Mouse (Mus musculus) spleen, adult 10 weeks (tissue): ENCODE data around the gene Olfr1087. TPM values are rescaled to one million over a fixed set of nuclear protein-coding genes. Genes with fewer than 3 reads are reported as not detected.

Experiments
- polyA plus RNA-seq: library from polyadenylated mRNA; stranded (reverse); fragments of 350-450 nt; fragmentation: Illumina TruSeq; extraction: RNeasy Lipid Tissue Mini Kit (QIAGEN cat#74804); gene quantifications from one replicate; pipeline ENCODE4 v1.2.3, GENCODE M21; 2015; ENCODE audit warnings: low replicate concordance; ENCODE audit not compliant: insufficient read depth

Olfr1087 gene
- not detected for polyA plus RNA-seq

DNA sequence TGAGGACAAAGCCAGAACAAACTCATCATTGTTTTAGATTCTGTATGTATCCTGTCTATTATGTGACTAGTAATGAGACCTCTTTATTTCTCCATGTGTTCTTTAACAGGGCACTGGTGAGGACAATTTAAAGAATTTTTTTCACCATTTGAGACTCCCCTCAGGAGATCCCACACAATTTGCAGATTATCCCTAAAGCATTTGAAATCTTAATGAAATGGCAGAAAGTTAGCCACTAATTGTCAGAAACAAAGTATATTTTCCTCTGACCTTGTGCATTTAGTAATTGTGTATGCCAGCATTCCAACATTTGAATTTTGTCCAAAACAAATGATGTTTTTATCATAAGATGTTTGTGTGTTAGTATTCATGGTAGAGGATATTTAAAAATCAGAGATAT is at the start of gene Olfr1087:
Gene Olfr1087, minus strand, starts transcription at position 101 of the 400 bp plus-strand sequence.

DNA sequence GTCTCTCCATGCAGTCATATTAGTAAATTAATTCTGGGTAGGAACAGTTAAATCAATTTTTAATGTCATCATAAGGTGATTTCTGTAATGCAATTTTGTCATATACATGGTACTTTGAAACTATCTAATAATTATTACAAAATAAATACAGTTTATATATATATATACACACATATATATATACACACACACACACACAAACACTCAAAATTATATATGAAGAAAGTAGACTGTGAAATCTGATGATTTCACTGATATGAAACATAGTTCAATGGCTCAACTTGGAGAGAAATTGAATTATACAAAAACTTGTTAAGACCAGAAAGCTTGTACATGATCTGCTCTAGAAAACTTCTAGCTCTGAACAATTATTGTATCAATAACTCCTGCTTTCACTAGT is 35.4 kb upstream of the Olfr1087 start, which contains the start of gene Olfr1089:
Gene Olfr1089, minus strand, starts transcription at position 101 of the 400 bp plus-strand sequence.

DNA sequence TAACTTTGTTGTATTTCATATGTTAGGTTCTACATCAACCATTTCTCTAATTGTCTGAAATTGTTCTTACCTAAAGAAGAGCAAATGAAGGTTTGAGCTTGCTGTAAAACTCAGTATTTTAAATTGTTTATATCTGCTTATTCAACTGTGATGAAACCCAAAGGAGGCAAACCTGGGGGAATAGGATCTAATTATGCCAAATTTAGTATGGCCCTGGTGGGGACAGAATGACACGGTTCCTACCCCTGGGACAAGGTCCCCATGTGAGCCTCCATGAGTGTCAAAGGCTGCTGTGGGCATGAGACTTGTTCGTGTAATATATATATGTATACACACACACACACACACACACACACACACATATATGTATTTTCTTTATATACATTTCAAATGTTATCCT is 18.2 kb downstream of the Olfr1087 start, which contains the start of gene Olfr1086:
Gene Olfr1086, minus strand, starts transcription at position 101 of the 400 bp plus-strand sequence.

DNA sequence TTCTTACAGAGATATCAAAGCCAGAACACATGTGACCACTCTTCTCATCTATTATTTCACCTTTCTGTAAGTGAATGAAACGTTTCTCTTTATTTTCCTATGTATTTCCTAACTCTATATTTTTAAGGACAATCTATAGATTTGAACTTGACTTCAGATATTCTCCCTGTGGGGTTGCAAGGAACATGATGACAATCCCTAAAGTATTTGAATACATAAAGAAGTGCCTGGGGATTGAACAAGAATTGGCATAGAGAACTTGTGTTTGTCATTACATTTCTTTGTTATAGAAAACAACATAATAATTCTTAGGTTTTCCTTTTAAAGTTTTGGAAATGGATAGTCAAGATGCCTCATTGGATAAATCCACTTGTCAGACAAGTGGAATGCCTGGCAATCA is 36.3 kb downstream of the Olfr1087 start, which contains the start of gene Olfr1085:
Gene Olfr1085, minus strand, starts transcription at position 101 of the 400 bp plus-strand sequence.

DNA sequence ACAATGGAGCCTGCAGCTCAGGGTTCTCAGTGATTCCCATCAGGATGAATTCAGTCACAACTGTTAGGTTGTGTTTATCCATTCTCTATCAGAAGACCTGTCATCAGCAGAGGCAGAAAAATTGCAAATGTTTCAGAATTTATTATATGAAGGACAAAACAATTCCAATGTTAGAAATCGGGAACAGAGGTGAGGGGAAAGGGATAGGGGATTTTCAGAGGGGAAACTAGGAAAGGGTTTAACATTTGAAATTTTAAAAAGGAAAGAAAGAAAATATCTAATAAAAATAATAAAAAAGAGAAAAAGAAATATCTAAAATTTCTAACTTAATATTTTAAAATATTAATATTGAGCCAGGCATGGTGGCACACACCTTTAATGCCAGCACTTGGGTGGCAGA is 58.6 kb downstream of the Olfr1087 start, which contains the start of gene Olfr1084:
Gene Olfr1084, minus strand, starts transcription at position 101 of the 400 bp plus-strand sequence.

Other genes with a start within 250 kb of the Olfr1087 start
- not detected for gene Olfr1065, start 247.8 kb downstream of the Olfr1087 start, polyA plus RNA-seq
- not detected for gene Olfr1066, start 242.1 kb downstream of the Olfr1087 start, polyA plus RNA-seq
- not detected for gene Olfr228, start 211.0 kb downstream of the Olfr1087 start, polyA plus RNA-seq
- gene Olfr1076, start 189.9 kb downstream of the Olfr1087 start, polyA plus RNA-seq = not detected
- gene Olfr1079, start 155.9 kb downstream of the Olfr1087 start, polyA plus RNA-seq = not detected
- not detected for gene Olfr1080, start 140.2 kb downstream of the Olfr1087 start, polyA plus RNA-seq
- gene Olfr1082, start 99.4 kb downstream of the Olfr1087 start, polyA plus RNA-seq = not detected
- not detected for gene Olfr1084, start 58.7 kb downstream of the Olfr1087 start, polyA plus RNA-seq
- gene Olfr1085, start 36.4 kb downstream of the Olfr1087 start, polyA plus RNA-seq = not detected
- gene Olfr1086, start 18.3 kb downstream of the Olfr1087 start, polyA plus RNA-seq = not detected
- gene Olfr1089, start 35.3 kb upstream of the Olfr1087 start, polyA plus RNA-seq = not detected
- not detected for gene Olfr1090, start 60.6 kb upstream of the Olfr1087 start, polyA plus RNA-seq
- not detected for gene Olfr1093, start 84.1 kb upstream of the Olfr1087 start, polyA plus RNA-seq
- gene Olfr141, start 111.6 kb upstream of the Olfr1087 start, polyA plus RNA-seq = not detected
- gene Olfr1094, start 126.3 kb upstream of the Olfr1087 start, polyA plus RNA-seq = not detected
- not detected for gene Olfr1095, start 153.3 kb upstream of the Olfr1087 start, polyA plus RNA-seq
- gene Gm13723, start 176.4 kb upstream of the Olfr1087 start, polyA plus RNA-seq = not detected
- gene Olfr1097, start 193.8 kb upstream of the Olfr1087 start, polyA plus RNA-seq = not detected
- gene Olfr1098, start 226.2 kb upstream of the Olfr1087 start, polyA plus RNA-seq = not detected